11 mouse cellular contexts compared by ENCODE assay signal in genomic region chr9:61309768-61310493, GRCm38 (mm10).
DNase-seq lines count a peak whose midpoint lies in the region; ATAC-seq and TF ChIP-seq lines count a peak whose summit lies in the region.
"Had no signal": no experiment of that assay in that cellular context is flagged by ENCODE, and none has a peak within 500 bp of the region (broad histone marks: within the 10 kb centered on the region; RNA-seq: fewer than 3 reads in every experiment).

No protein-coding gene starts in this region.

- H3K79me2 ChIP-seq in liver, adult 2 months (ENCODE audit: control insufficient read depth, insufficient read depth, low read length) = no peaks in the 10 kb centered on the region

- H3K9me3 ChIP-seq in liver, postnatal 0 days (ENCODE audit: low read length) = peaks cover 3% of the 10 kb centered on the region; the same call in 1 of the 2 replicates
- H3K9me3 ChIP-seq: forebrain, embryonic 15.5 days had no signal

- H3K4me1 ChIP-seq in liver, adult 2 months (ENCODE audit: control insufficient read depth, insufficient read depth, low read length) = peaks cover 21% of the 10 kb centered on the region; the same call in 1 of the 2 replicates
- peaks cover 7% of the 10 kb centered on the region; the same call in 1 of the 2 replicates for H3K4me1 ChIP-seq in liver, postnatal 0 days (ENCODE audit: insufficient read depth)

- no peak overlapping the region for H3K9ac ChIP-seq in liver, adult 2 months (ENCODE audit: low read depth, low read length)
- H3K9ac ChIP-seq in liver, postnatal 0 days (replicated peaks) = no peak overlapping the region
- H3K9ac ChIP-seq: forebrain, embryonic 15.5 days; lung, embryonic 14.5 days had no signal

- H3K4me3 ChIP-seq in liver, adult 2 months (ENCODE audit: insufficient read depth, low read depth, low read length) = no peak overlapping the region
- no peak overlapping the region for H3K4me3 ChIP-seq in liver, postnatal 0 days (ENCODE audit: low read depth, low read length)
- H3K4me3 ChIP-seq: forebrain, embryonic 15.5 days had no signal

- H3K27me3 ChIP-seq in liver, adult 2 months (ENCODE audit: control insufficient read depth, insufficient read depth, low read length) = no peaks in the 10 kb centered on the region
- H3K27me3 ChIP-seq in liver, postnatal 0 days (ENCODE audit: insufficient read depth, low read length) = 0 out of 2 replicates have a peak, but pooled peaks cover 6% of the 10 kb centered on the region

- no peak; the same call in 1 of the 2 replicates for TF ChIP-seq EP300 in liver, postnatal 0 days (IDR thresholded peaks at IDR 0.05; ENCODE audit: low read depth)

- H3K4me2 ChIP-seq in liver, postnatal 0 days (ENCODE audit: low read depth, low read length) = no peak overlapping the region
- H3K4me2 ChIP-seq: forebrain, embryonic 15.5 days; lung, embryonic 14.5 days had no signal

- peak; percentile 47 to 75 for DNase-seq in cerebellum, postnatal 10 days
- DNase-seq in cerebellum, postnatal 4 days (ENCODE audit: low spot score in 2 of 2) = no peak
- DNase-seq in liver, adult 2 months (ENCODE audit: extremely low read depth, low read depth, low spot score) = peak; percentile 82
- no peak for DNase-seq in liver, postnatal 0 days
- peak; percentile 95 for DNase-seq in fat pad, adult 2 months (ENCODE audit: extremely low read depth, low read depth, low spot score)
- DNase-seq in spleen, postnatal 36 days (ENCODE audit: low spot score in 2 of 2) = no peak
- DNase-seq in urinary bladder, adult 2 months (ENCODE audit: low spot score) = no peak
- DNase-seq: cerebellum, postnatal 36 days; lung, embryonic 14.5 days had no signal

- no peak for TF ChIP-seq CTCF in liver, adult 2 months (IDR thresholded peaks at IDR 0.05; ENCODE audit: low read depth, low read length)
- TF ChIP-seq CTCF in liver, postnatal 0 days (IDR thresholded peaks at IDR 0.05; ENCODE audit: low read depth) = no peak

- no peak for ATAC-seq in liver, postnatal 0 days
- ATAC-seq in megakaryocyte, adult 5-6 weeks (ENCODE audit: poor library complexity, severe bottlenecking) = peak; percentile 38; the same call in 1 of the 2 replicates
- ATAC-seq: forebrain, embryonic 15.5 days had no signal

- H3K27ac ChIP-seq in liver, adult 2 months (replicated peaks; ENCODE audit: insufficient read depth, low read depth, low read length) = no peak overlapping the region
- no peak overlapping the region for H3K27ac ChIP-seq in liver, postnatal 0 days (ENCODE audit: low read depth)
- H3K27ac ChIP-seq: forebrain, embryonic 15.5 days had no signal

- no peak for TF ChIP-seq POLR2A in liver, adult 2 months (IDR thresholded peaks at IDR 0.05; ENCODE audit: extremely low read depth, insufficient read depth, low read length)

- no peaks in the 10 kb centered on the region for H3K36me3 ChIP-seq in liver, adult 2 months (ENCODE audit: control insufficient read depth, insufficient read depth, low read length)
- H3K36me3 ChIP-seq in liver, postnatal 0 days (replicated peaks; ENCODE audit: insufficient read depth, low read length) = no peaks in the 10 kb centered on the region
- H3K36me3 ChIP-seq: forebrain, embryonic 15.5 days had no signal

- 25% methylated on average over 8 of the region's 8 CpGs for WGBS in liver, adult 2 months
- 57% methylated on average over 8 of the region's 8 CpGs for WGBS in liver, postnatal 0 days (ENCODE audit: insufficient replicate concordance)

Comparison
In these comparisons a context has a peak if more than half of its experiments do, and no peak if none do; other contexts are left out.
1. DNase-seq: peak in cerebellum, postnatal 10 days (2 of 2), liver, adult 2 months (single experiment) and fat pad, adult 2 months (single experiment); none in cerebellum, postnatal 4 days (0 of 2), liver, postnatal 0 days (single experiment), spleen, postnatal 36 days (0 of 2) and urinary bladder, adult 2 months (single experiment).